Mouse (Mus musculus) WW6 (cell line): Measurements from ENCODE around the gene Cenpa.
A peak's percentile ranks its signal among the peaks of the same experiment; 100 is the strongest.
"Not testable (repeated sequence)": the region's sequence is repeated elsewhere in the genome, so short reads cannot be mapped to it uniquely, and the experiment has no call there.

ENCODE experiments used
- DNase-seq: peaks from one replicate; pipeline ENCODE4 v3.0.0-alpha.2; 2013; ENCODE audit warnings: low read depth, low spot score

Gene Cenpa

DNA sequence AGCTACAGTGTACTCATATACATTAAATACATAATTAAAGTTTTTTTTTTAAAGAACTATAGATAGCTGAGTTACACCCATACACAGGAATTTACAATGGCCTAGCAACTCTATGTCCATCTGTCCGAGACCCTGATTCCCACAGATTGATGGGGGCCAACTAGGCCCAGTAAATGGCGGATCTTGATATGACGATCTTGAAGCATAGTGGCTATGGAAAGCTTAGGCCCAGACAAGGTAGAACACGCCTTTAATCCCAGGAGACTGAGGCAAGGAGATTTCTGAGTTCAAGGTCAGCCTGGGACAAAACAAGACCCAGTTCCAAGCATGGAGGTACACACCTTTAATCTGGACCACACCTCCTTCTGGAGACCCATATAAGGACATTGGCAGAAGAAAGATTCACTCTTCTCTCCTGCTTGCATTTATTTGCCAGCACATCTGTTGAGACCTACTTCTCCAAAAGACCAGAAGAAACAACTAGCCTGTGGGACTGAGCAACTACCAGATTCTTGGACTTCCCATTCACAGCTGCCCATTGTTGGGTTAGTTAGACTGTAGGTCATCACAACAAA is 12.2 kb downstream of the Cenpa start:
- no peak for DNase-seq

DNA sequence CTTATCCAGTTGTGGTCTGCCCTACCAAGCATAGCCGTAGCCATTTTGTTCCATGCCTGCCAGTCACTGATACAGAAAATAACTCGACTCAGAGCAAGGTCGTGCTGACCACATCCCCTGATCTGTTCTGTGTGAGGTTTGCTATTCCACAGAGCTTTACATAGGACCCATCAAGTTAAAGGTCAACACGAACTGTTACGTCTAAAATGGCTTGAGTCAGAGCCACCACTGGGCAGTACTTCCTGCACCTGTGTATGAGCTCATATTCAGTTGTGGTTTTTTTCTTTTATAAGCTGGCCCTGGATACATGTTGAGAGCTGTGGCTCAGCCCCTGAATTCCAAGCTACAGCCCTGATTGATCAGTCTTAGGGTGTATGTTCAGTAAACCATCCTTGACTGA is 13.0 kb downstream of the Cenpa start:
- no peak for DNase-seq

DNA sequence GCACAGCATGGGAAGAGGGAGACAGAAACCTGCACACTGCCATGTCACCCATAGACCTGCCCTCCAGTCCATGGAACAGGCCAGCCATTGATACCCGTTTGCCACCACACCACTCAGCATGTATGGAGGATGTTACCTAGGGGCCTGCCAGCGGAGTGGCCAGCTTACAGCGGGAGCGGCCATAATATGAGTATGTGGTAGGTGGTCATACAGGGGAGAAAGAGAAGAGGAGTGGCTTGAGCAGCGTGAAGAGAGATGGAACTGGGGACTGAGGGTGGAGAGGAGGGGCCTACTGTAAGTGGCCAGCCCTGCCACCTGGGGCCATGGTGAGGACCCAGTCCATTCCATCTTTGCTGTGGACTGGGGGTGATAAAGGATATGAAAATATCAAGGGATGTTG is 15.4 kb downstream of the Cenpa start:
- DNase-seq, result no peak

GRCm38 (mm10) chr5:30682967-30683600 is 16.5 kb downstream of the Cenpa start:
- DNase-seq, result no peak

- no peak for DNase-seq
Measured at GRCm38 (mm10) chr5:30683993-30684392, 17.4 kb downstream of the Cenpa start.

- no peak for DNase-seq
Measured at GRCm38 (mm10) chr5:30686781-30687180, 20.2 kb downstream of the Cenpa start.

DNA sequence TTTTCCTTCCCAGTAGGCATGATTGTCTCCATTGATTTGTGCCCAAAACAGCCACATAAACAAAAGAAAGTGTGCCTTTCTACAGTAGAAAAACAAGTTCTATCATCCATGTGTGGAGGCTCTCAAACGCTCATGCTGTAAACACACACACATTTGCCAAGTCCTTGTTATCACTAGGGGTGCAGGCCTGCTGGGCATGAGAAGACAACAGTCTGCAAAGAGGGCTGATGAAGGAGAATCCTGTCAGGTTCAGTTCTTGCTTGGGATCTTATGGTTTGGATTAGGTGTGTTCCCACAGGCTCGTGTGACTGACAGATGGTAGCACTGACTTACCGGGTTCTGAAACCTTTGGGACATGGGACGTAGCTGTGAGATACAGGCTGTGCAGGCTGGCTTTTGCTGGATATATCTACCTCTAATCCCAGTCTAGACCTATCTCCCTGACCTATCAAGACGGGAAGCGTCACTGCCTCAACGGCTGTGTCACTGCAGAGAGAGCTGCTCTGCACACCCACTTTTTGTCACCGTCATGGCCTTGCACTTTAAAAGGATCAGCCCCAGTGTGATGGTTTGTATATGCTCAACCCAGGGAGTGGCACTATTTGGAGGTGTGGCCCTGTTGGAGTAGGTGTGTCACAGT is 33.9 kb downstream of the Cenpa start:
- DNase-seq, result no peak

GRCm38 (mm10) chr5:30701373-30701772 is 34.8 kb downstream of the Cenpa start:
- not testable (repeated sequence) for DNase-seq

GRCm38 (mm10) chr5:30701866-30702265 is 35.3 kb downstream of the Cenpa start:
- DNase-seq, result no peak

DNA sequence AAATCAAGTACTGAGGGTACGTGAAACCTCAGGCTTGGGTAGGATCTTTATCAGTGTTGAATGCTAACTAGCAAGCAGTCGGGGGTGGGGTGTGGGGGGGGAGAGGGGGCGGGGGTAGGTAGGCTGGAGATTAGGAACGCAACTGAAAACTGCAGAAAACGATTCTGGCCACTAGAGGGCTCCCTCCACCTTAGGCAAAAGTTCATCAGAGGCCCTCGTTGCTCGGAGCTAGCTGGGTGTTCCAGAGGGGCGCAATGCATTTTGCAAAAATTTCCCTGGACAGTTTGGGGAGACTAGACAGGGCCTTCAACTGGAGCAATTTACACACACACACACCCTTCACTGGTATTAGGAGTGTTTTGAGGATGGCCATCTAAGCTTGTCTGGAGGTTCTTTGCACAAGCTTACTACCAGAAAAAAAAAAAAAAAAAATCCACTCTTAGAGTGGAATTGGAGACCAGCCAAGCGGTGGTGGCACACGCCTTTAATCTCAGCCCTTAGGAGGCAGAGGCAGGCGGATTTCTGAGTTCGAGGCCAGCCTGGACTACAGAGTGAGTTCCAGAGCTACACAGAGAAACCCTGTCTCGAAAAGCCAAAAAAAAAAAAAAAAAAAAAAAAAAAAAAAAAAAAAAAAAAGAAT is 43.3 kb downstream of the Cenpa start:
- peak; percentile 56 for DNase-seq

GRCm38 (mm10) chr5:30710486-30710885 is 43.9 kb downstream of the Cenpa start:
- no peak for DNase-seq

GRCm38 (mm10) chr5:30711147-30712001 is 44.8 kb downstream of the Cenpa start, which contains the start of gene Dpysl5:
Gene Dpysl5 (plus strand): TSS chr5:30711564.
- peak; percentile 76 for DNase-seq

DNA sequence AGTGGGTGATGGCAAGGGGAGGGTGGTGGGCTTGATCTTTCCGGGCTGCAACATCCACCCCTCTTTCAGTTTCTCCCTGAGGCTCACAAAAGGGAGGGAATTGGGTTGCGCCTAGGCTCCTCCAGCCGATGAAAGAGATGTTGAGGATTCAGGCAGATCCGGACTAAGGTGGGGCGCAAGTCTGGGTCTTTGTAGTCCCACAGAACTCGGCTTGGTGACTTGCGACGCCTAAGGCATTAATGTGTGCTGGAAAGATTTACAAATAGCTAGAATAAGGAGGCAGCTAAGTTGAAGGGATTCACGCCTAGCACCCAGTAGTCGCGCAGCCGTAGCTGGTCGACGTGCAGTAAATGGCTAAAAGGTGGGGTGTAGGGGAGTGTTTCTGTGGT is 45.4 kb downstream of the Cenpa start:
- DNase-seq, result no peak

- peak; percentile 59 for DNase-seq
Measured at GRCm38 (mm10) chr5:30712441-30713298, 46.1 kb downstream of the Cenpa start.

DNA sequence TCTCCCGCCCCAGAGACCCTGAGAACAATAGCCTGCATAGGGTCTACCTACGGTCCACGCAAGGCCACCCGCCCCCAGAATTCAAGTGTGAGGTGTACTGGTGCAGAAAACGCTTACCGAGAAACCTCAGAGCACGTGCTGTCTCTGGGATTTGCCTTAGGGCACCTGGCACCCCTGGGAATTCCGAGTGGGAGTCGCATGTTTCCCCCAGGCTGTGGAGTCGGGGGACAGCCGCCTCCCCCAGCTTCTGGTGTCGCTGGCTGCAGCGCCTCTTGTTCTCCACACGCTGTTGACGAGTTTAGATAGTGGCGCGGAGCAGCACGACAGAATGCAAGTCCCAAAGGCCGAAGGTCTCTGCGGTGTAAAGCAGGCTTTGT is 46.7 kb downstream of the Cenpa start:
- DNase-seq, result no peak

DNA sequence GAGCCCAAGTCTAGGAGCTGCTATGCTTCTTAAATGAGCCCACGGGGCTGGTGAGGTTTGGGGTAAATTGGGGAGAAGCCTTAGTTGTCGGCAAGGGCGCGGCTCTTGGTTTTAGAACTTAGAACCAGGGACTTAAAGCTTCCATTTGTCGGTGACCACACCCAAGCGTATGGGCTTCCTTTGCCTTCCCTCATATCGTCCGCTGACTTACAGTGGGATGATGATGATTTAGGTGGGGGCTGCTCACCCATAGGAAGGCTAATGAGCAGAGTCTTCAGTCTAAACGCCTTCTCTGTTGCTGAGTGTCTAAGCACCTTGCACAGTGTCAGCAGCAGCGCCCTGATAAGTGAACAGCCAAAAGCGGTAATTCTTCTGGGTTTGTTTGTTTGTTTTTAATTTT is 47.1 kb downstream of the Cenpa start:
- DNase-seq, result no peak

DNA sequence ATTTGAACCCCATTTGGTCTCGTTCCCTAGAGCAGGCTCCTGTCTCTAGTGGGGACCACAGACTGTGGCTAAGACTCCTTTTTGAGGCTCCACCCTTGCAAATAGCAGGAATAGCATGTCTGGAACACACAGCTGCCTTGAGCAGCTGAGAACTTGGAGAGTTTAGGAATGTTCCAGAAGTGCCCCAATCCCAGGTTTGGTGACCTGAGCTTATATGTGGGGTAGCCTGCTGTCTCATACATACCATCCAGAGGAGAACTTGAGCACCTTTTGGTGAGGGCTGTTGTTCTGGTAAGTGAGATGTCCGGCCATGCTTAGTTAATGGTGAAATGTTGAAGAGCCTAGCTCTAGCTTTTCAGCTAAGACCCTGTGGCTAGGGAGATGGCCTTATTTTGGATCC is 49.7 kb downstream of the Cenpa start:
- DNase-seq, result no peak

DNA sequence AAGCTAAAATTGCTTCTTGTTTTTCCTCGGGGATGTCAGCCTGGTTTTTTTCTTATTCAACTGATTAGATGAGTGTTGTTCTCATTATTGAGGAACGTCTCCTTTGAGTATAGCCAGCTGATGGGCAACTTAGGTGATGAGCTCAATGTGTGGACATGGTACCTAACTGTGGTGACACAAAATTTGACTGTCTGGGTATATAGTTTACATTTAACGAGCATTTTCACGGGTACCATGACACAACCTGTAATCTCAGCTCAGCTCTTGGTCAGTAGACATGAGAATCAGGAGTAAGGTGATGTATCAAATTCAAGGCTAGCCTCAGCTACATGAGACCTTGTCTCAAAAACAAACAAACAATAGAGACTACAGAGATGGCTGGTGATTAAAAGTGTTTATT is 50.9 kb downstream of the Cenpa start:
- no peak for DNase-seq

- DNase-seq, result no peak
Measured at GRCm38 (mm10) chr5:30717991-30718703, 51.6 kb downstream of the Cenpa start.

DNA sequence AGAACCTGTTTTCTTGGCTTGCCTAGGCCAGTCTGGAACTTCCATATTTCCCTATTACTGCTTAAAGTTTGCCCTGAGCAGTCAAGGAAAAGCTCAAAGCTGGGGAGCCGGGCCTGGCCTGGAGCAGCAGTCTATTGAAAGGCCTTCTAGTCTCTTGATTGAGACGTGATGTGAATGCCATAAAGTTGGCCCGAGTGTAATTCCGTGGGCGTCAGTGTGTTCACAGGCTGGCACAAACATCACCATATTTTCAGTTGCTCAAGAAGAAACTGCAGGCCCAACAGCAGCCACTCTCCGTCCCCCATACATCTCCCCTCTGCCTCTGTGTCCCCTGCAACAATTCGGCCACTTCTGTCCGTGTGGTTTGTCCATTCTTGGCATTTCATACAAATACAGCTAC is 55.4 kb downstream of the Cenpa start:
- no peak for DNase-seq
